Mouse (Mus musculus): ENCODE measurements at regions not wholly inside any gene's neighbourhood (a gene's known extent, or its start where the extent isn't known, plus 50 kb on each side); places are given as distances from the start of the nearest gene placed in this dataset.

GRCm38 (mm10) chr3:137563541-137564080 is 57.8 kb upstream of the Ddit4l start:
- no peak for DNase-seq

GRCm38 (mm10) chr3:137564282-137564681 is 57.1 kb upstream of the Ddit4l start:
- DNase-seq, result no peak

- DNase-seq, result peak; percentile 9
Observed at GRCm38 (mm10) chr3:137568580-137569313, 52.7 kb upstream of the Ddit4l start.
